Comparison of ENCODE assay signal across 19 mouse cellular contexts in the genomic region with DNA sequence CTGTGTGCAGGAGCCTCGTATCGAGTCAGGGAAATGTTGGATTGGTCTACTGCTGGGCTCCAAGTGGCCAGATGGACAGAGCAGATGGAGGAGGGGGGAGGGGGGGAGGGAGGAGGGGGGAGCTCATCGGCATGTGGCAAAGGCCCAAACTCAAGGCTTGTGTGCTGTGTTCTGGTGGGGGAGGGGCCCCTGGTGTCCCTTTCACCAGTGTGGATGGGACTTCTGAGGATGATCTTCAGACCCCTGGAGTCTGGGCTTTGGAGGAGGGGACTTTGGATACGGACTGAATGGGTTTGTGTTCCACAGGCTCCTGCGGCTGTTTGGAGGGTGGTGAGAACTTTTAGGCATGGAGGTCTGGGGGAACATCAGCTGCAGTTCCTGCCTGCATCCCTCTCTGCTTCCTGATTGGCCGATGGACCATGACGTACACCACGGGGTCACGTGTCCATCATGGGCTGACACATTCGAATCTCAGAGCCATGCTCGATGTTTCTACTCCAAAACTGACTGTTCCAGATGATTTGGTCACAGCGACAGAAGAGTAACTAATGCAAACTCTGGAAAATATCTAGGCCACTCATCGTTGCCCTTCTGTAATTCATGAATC. TPM values are rescaled to one million over a fixed set of nuclear protein-coding genes. Genes with fewer than 3 reads are reported as not detected.
A peak's percentile ranks its signal among the peaks of the same experiment; 100 is the strongest.
DNase-seq lines count a peak whose midpoint lies in the region; ATAC-seq and TF ChIP-seq lines count a peak whose summit lies in the region.
"Had no signal": no experiment of that assay in that cellular context is flagged by ENCODE, and none has a peak within 500 bp of the region (broad histone marks: within the 10 kb centered on the region; RNA-seq: fewer than 3 reads in every experiment).

No protein-coding gene starts in this region.

- 79% methylated on average over 13 of the region's 13 CpGs for WGBS in forebrain, embryonic 16.5 days
- WGBS in forebrain, postnatal 0 days: 77% methylated on average over 13 of the region's 13 CpGs
- WGBS in midbrain, postnatal 0 days: 78% methylated on average over 13 of the region's 13 CpGs
- 77% methylated on average over 13 of the region's 13 CpGs for WGBS in midbrain, embryonic 16.5 days

- no peak overlapping the region for H3K4me3 ChIP-seq in forebrain, embryonic 16.5 days (replicated peaks; ENCODE audit: low read length)
- no peak overlapping the region for H3K4me3 ChIP-seq in forebrain, postnatal 0 days (ENCODE audit: low read depth, low read length)
- no peak overlapping the region for H3K4me3 ChIP-seq in midbrain, postnatal 0 days (ENCODE audit: low read depth, low read length)
- no peak overlapping the region for H3K4me3 ChIP-seq in midbrain, embryonic 16.5 days (ENCODE audit: low read depth, low read length)
- H3K4me3 ChIP-seq: hindbrain, embryonic 12.5 days; liver, embryonic 15.5 days; midbrain, embryonic 10.5 days; neural tube, embryonic 13.5 days; stomach, embryonic 15.5 days had no signal

- no peaks in the 10 kb centered on the region for H3K36me3 ChIP-seq in forebrain, embryonic 16.5 days (ENCODE audit: control insufficient read depth, insufficient read depth)
- H3K36me3 ChIP-seq in forebrain, postnatal 0 days (ENCODE audit: insufficient read depth): no peaks in the 10 kb centered on the region
- H3K36me3 ChIP-seq in midbrain, postnatal 0 days (ENCODE audit: insufficient read depth, low read length): no peaks in the 10 kb centered on the region
- no peaks in the 10 kb centered on the region for H3K36me3 ChIP-seq in midbrain, embryonic 16.5 days (ENCODE audit: control insufficient read depth, insufficient read depth, low read length)
- H3K36me3 ChIP-seq: hindbrain, embryonic 12.5 days; liver, embryonic 15.5 days; midbrain, embryonic 10.5 days; neural tube, embryonic 13.5 days; stomach, embryonic 15.5 days had no signal

- no peak for DNase-seq in forebrain, postnatal 0 days
- DNase-seq in midbrain, postnatal 0 days (ENCODE audit: low spot score): peak; percentile 28
- DNase-seq in cerebellum, adult 9-10 months: peak; percentile 88
- DNase-seq in retina, postnatal 1 day: peak; percentile 53
- no peak for DNase-seq in gastrocnemius, adult 18-20 months (ENCODE audit: low spot score)
- no peak for DNase-seq in ovary, adult 18-20 months (ENCODE audit: low spot score)
- DNase-seq: gastrocnemius, postnatal 36 days; kidney, adult 8-10 months; kidney, postnatal 36 days; right cerebral cortex, postnatal 25 days had no signal

- H3K4me1 ChIP-seq in forebrain, embryonic 16.5 days (replicated peaks; ENCODE audit: control insufficient read depth, insufficient read depth, low read length): peaks cover 3% of the 10 kb centered on the region; the same call in 1 of the 2 replicates
- no peaks in the 10 kb centered on the region for H3K4me1 ChIP-seq in forebrain, postnatal 0 days (ENCODE audit: insufficient read depth)
- no peaks in the 10 kb centered on the region for H3K4me1 ChIP-seq in midbrain, postnatal 0 days (ENCODE audit: insufficient read depth, low read length)
- H3K4me1 ChIP-seq in midbrain, embryonic 16.5 days (ENCODE audit: control insufficient read depth, insufficient read depth, low read length): no peaks in the 10 kb centered on the region
- H3K4me1 ChIP-seq: hindbrain, embryonic 12.5 days; liver, embryonic 15.5 days; neural tube, embryonic 13.5 days; stomach, embryonic 15.5 days had no signal

- no peaks in the 10 kb centered on the region for H3K9me3 ChIP-seq in forebrain, embryonic 16.5 days (ENCODE audit: control insufficient read depth, low read length)
- H3K9me3 ChIP-seq in forebrain, postnatal 0 days (ENCODE audit: low read length): no peaks in the 10 kb centered on the region
- H3K9me3 ChIP-seq in midbrain, postnatal 0 days (ENCODE audit: low read length): no peaks in the 10 kb centered on the region
- H3K9me3 ChIP-seq in midbrain, embryonic 16.5 days (replicated peaks; ENCODE audit: control insufficient read depth, low read length, poor library complexity, severe bottlenecking): no peaks in the 10 kb centered on the region
- H3K9me3 ChIP-seq: hindbrain, embryonic 12.5 days; liver, embryonic 15.5 days; midbrain, embryonic 10.5 days; neural tube, embryonic 13.5 days; stomach, embryonic 15.5 days had no signal

- TF ChIP-seq CTCF in forebrain, postnatal 0 days (IDR thresholded peaks at IDR 0.05; ENCODE audit: low read depth): no peak
- no peak for TF ChIP-seq CTCF in midbrain, postnatal 0 days (IDR thresholded peaks at IDR 0.05)

- ATAC-seq in forebrain, embryonic 16.5 days: 0 out of 2 replicates have a peak, but pooled peaks have one; percentile 15
- no peak for ATAC-seq in forebrain, postnatal 0 days
- ATAC-seq in midbrain, postnatal 0 days (ENCODE audit: low FRiP score): no peak
- no peak for ATAC-seq in midbrain, embryonic 16.5 days
- ATAC-seq: CD4-positive, CD25-positive, alpha-beta regulatory T cell, adult 4 months had no signal

- no peak overlapping the region for H3K27ac ChIP-seq in forebrain, embryonic 16.5 days (ENCODE audit: low read length)
- no peak overlapping the region for H3K27ac ChIP-seq in forebrain, postnatal 0 days (ENCODE audit: low read depth, low read length)
- H3K27ac ChIP-seq in midbrain, postnatal 0 days (ENCODE audit: low read depth, low read length): no peak overlapping the region
- H3K27ac ChIP-seq in midbrain, embryonic 16.5 days (ENCODE audit: low read length): no peak overlapping the region
- H3K27ac ChIP-seq: hindbrain, embryonic 12.5 days; liver, embryonic 15.5 days; macrophage; midbrain, embryonic 10.5 days; neural tube, embryonic 13.5 days; stomach, embryonic 15.5 days had no signal

- no peak overlapping the region for H3K9ac ChIP-seq in forebrain, embryonic 16.5 days (replicated peaks; ENCODE audit: low read depth, low read length)
- no peak overlapping the region for H3K9ac ChIP-seq in forebrain, postnatal 0 days
- H3K9ac ChIP-seq in midbrain, postnatal 0 days (replicated peaks; ENCODE audit: low read length, poor library complexity, severe bottlenecking): no peak overlapping the region
- no peak overlapping the region for H3K9ac ChIP-seq in midbrain, embryonic 16.5 days (ENCODE audit: low read depth, low read length)
- H3K9ac ChIP-seq: hindbrain, embryonic 12.5 days; liver, embryonic 15.5 days; neural tube, embryonic 13.5 days; stomach, embryonic 15.5 days had no signal

- no peaks in the 10 kb centered on the region for H3K27me3 ChIP-seq in forebrain, embryonic 16.5 days (replicated peaks; ENCODE audit: control insufficient read depth, insufficient read depth, low read length)
- H3K27me3 ChIP-seq in forebrain, postnatal 0 days (ENCODE audit: insufficient read depth, low read length): no peaks in the 10 kb centered on the region
- H3K27me3 ChIP-seq in midbrain, postnatal 0 days (ENCODE audit: insufficient read depth, low read length): no peaks in the 10 kb centered on the region
- H3K27me3 ChIP-seq in midbrain, embryonic 16.5 days (ENCODE audit: control insufficient read depth, insufficient read depth, low read depth, low read length): no peaks in the 10 kb centered on the region
- H3K27me3 ChIP-seq: hindbrain, embryonic 12.5 days; liver, embryonic 15.5 days; neural tube, embryonic 13.5 days; stomach, embryonic 15.5 days had no signal

- no peak overlapping the region for H3K4me2 ChIP-seq in forebrain, embryonic 16.5 days (ENCODE audit: low read length)
- no peak overlapping the region for H3K4me2 ChIP-seq in forebrain, postnatal 0 days (ENCODE audit: low read depth)
- H3K4me2 ChIP-seq in midbrain, postnatal 0 days (ENCODE audit: low read depth, low read length, poor library complexity, severe bottlenecking): no peak overlapping the region
- no peak overlapping the region for H3K4me2 ChIP-seq in midbrain, embryonic 16.5 days (ENCODE audit: low read length)
- H3K4me2 ChIP-seq: hindbrain, embryonic 12.5 days; liver, embryonic 15.5 days; neural tube, embryonic 13.5 days; stomach, embryonic 15.5 days had no signal

RNA-seq across cellular contexts. Expression of a gene that starts 16.7 kb away (rescaled TPM):
- 43.5 and 50.3 TPM in 2 replicates for polyA plus RNA-seq in forebrain, embryonic 16.5 days (2015; fragmentation: Nextera tagmentation; extraction: Ambion mirVana)
- 107 and 146 TPM in 2 replicates for total RNA-seq in forebrain, postnatal 0 days (2014; rRNA removed)
- polyA plus RNA-seq in forebrain, postnatal 0 days (2015; fragmentation: Nextera tagmentation; extraction: Ambion mirVana): 24.6 and 34.4 TPM in 2 replicates
- 41.3 and 117 TPM in 2 replicates for total RNA-seq in midbrain, postnatal 0 days (2014; rRNA removed)
- 24.1 and 31.7 TPM in 2 replicates for polyA plus RNA-seq in midbrain, postnatal 0 days (2015; fragmentation: Nextera tagmentation; extraction: Ambion mirVana)
- polyA plus RNA-seq in midbrain, embryonic 16.5 days (2015; fragmentation: Nextera tagmentation; extraction: Ambion mirVana): 33.6 and 36.0 TPM in 2 replicates
- 10 to 100 TPM; 21.5 to 25.4 TPM for total RNA-seq in gastrocnemius, adult 18-20 months (2021)

RNA-seq across cellular contexts. Expression of a gene that starts 51.9 kb away (rescaled TPM):
- polyA plus RNA-seq in forebrain, embryonic 16.5 days (2015; fragmentation: Nextera tagmentation; extraction: Ambion mirVana): 1.3 and 1.9 TPM in 2 replicates
- total RNA-seq in forebrain, postnatal 0 days (2014; rRNA removed): 1.4 and 2.0 TPM in 2 replicates
- polyA plus RNA-seq in forebrain, postnatal 0 days (2015; fragmentation: Nextera tagmentation; extraction: Ambion mirVana): 2.9 TPM in 2 replicates
- total RNA-seq in midbrain, postnatal 0 days (2014; rRNA removed): 3.2 TPM in 2 replicates
- 2.7 and 3.8 TPM in 2 replicates for polyA plus RNA-seq in midbrain, postnatal 0 days (2015; fragmentation: Nextera tagmentation; extraction: Ambion mirVana)
- 1.2 and 1.9 TPM in 2 replicates for polyA plus RNA-seq in midbrain, embryonic 16.5 days (2015; fragmentation: Nextera tagmentation; extraction: Ambion mirVana)
- total RNA-seq in gastrocnemius, adult 18-20 months (2021): 1 to 10 TPM; 3.0 to 4.5 TPM

Comparison
In these comparisons a context has a peak if more than half of its experiments do, and no peak if none do; other contexts are left out.
1. DNase-seq: peak in midbrain, postnatal 0 days (single experiment), cerebellum, adult 9-10 months (single experiment) and retina, postnatal 1 day (single experiment); none in forebrain, postnatal 0 days (single experiment), gastrocnemius, adult 18-20 months (single experiment) and ovary, adult 18-20 months (single experiment).